Mouse (Mus musculus): Measurements from ENCODE around the gene Cldn15. TPM values are rescaled to one million over a fixed set of nuclear protein-coding genes. Genes with fewer than 3 reads are reported as not detected.
A peak's percentile ranks its signal among the peaks of the same experiment; 100 is the strongest.

The Cldn15 gene
- polyA plus RNA-seq (2012; rRNA removed), result 0.53 and 0.63 TPM in 2 replicates

GRCm38 (mm10) chr5:136966331-136966730 lies at the start of gene Cldn15:
Gene Cldn15, plus strand, starts transcription at chr5:136966616.
- TF ChIP-seq POLR2A (IDR thresholded peaks at IDR 0.05; ENCODE audit: borderline replicate concordance, extremely low read depth, insufficient read depth, insufficient read length, poor library complexity, severe bottlenecking) (no peak), CTCF (IDR thresholded peaks at IDR 0.05; ENCODE audit: borderline replicate concordance, extremely low read depth, insufficient read depth, insufficient read length) (no peak)
- DNase-seq (ENCODE audit: low read depth), result no peak

- no peak for TF ChIP-seq POLR2A (IDR thresholded peaks at IDR 0.05; ENCODE audit: borderline replicate concordance, extremely low read depth, insufficient read depth, insufficient read length, poor library complexity, severe bottlenecking)
- no peak for TF ChIP-seq CTCF (IDR thresholded peaks at IDR 0.05; ENCODE audit: borderline replicate concordance, extremely low read depth, insufficient read depth, insufficient read length)
- DNase-seq (ENCODE audit: low read depth), result no peak
These were observed 48.7 kb upstream of the Cldn15 start for GRCm38 (mm10) chr5:136917613-136918242.

- DNase-seq (ENCODE audit: low read depth), result peak; percentile 97
- TF ChIP-seq POLR2A (IDR thresholded peaks at IDR 0.05; ENCODE audit: borderline replicate concordance, extremely low read depth, insufficient read depth, insufficient read length, poor library complexity, severe bottlenecking) (no peak), CTCF (IDR thresholded peaks at IDR 0.05; ENCODE audit: borderline replicate concordance, extremely low read depth, insufficient read depth, insufficient read length) (no peak)
These were observed 47.6 kb upstream of the Cldn15 start for GRCm38 (mm10) chr5:136918655-136919472.

GRCm38 (mm10) chr5:136919546-136920301 lies 46.7 kb upstream of the Cldn15 start:
- DNase-seq (ENCODE audit: low read depth), result peak; percentile 9
- TF ChIP-seq POLR2A (IDR thresholded peaks at IDR 0.05; ENCODE audit: borderline replicate concordance, extremely low read depth, insufficient read depth, insufficient read length, poor library complexity, severe bottlenecking) (no peak), CTCF (IDR thresholded peaks at IDR 0.05; ENCODE audit: borderline replicate concordance, extremely low read depth, insufficient read depth, insufficient read length) (no peak)

GRCm38 (mm10) chr5:136922830-136923229 lies 43.6 kb upstream of the Cldn15 start:
- TF ChIP-seq POLR2A (IDR thresholded peaks at IDR 0.05; ENCODE audit: borderline replicate concordance, extremely low read depth, insufficient read depth, insufficient read length, poor library complexity, severe bottlenecking), result no peak
- TF ChIP-seq CTCF (IDR thresholded peaks at IDR 0.05; ENCODE audit: borderline replicate concordance, extremely low read depth, insufficient read depth, insufficient read length), result no peak
- no peak for DNase-seq (ENCODE audit: low read depth)

- DNase-seq (ENCODE audit: low read depth), result no peak
- no peak for TF ChIP-seq POLR2A (IDR thresholded peaks at IDR 0.05; ENCODE audit: borderline replicate concordance, extremely low read depth, insufficient read depth, insufficient read length, poor library complexity, severe bottlenecking)
- no peak for TF ChIP-seq CTCF (IDR thresholded peaks at IDR 0.05; ENCODE audit: borderline replicate concordance, extremely low read depth, insufficient read depth, insufficient read length)
These were observed 42.5 kb upstream of the Cldn15 start for GRCm38 (mm10) chr5:136923751-136924478.

GRCm38 (mm10) chr5:136929073-136929472 lies 37.3 kb upstream of the Cldn15 start:
- DNase-seq (ENCODE audit: low read depth), result peak; percentile 93
- TF ChIP-seq CTCF (IDR thresholded peaks at IDR 0.05; ENCODE audit: borderline replicate concordance, extremely low read depth, insufficient read depth, insufficient read length) (peak; percentile 92), POLR2A (IDR thresholded peaks at IDR 0.05; ENCODE audit: borderline replicate concordance, extremely low read depth, insufficient read depth, insufficient read length, poor library complexity, severe bottlenecking) (no peak)

- TF ChIP-seq POLR2A (IDR thresholded peaks at IDR 0.05; ENCODE audit: borderline replicate concordance, extremely low read depth, insufficient read depth, insufficient read length, poor library complexity, severe bottlenecking), result no peak
- no peak for TF ChIP-seq CTCF (IDR thresholded peaks at IDR 0.05; ENCODE audit: borderline replicate concordance, extremely low read depth, insufficient read depth, insufficient read length)
These were observed 34.5 kb upstream of the Cldn15 start for GRCm38 (mm10) chr5:136931896-136932295.

GRCm38 (mm10) chr5:136932956-136933355 lies 33.5 kb upstream of the Cldn15 start:
- no peak for DNase-seq (ENCODE audit: low read depth)
- no peak for TF ChIP-seq POLR2A (IDR thresholded peaks at IDR 0.05; ENCODE audit: borderline replicate concordance, extremely low read depth, insufficient read depth, insufficient read length, poor library complexity, severe bottlenecking)
- no peak for TF ChIP-seq CTCF (IDR thresholded peaks at IDR 0.05; ENCODE audit: borderline replicate concordance, extremely low read depth, insufficient read depth, insufficient read length)

More at GRCm38 (mm10) chr5:136931896-136932295, 34.5 kb upstream of the Cldn15 start:
- no peak for DNase-seq (ENCODE audit: low read depth)

GRCm38 (mm10) chr5:136933930-136934329 lies 32.5 kb upstream of the Cldn15 start:
- no peak for DNase-seq (ENCODE audit: low read depth)
- TF ChIP-seq POLR2A (IDR thresholded peaks at IDR 0.05; ENCODE audit: borderline replicate concordance, extremely low read depth, insufficient read depth, insufficient read length, poor library complexity, severe bottlenecking) (no peak), CTCF (IDR thresholded peaks at IDR 0.05; ENCODE audit: borderline replicate concordance, extremely low read depth, insufficient read depth, insufficient read length) (no peak)
